Mouse (Mus musculus) ES-E14 (cell line): ENCODE results near the gene Gm10491.

Source experiments
- CHD2 ChIP-seq: IDR thresholded peaks from 2 replicates; pipeline ENCODE4 v1.6.1; 2014; ENCODE audit warnings: mild to moderate bottlenecking, low read depth, low read length, inconsistent platforms
- MAFK ChIP-seq: IDR thresholded peaks from 2 replicates; pipeline ENCODE4 v1.6.1; 2014; ENCODE audit warnings: mild to moderate bottlenecking, low read depth, low read length, inconsistent platforms; ENCODE audit not compliant: insufficient read depth
- ZC3H11A ChIP-seq: IDR thresholded peaks from 2 replicates; pipeline ENCODE4 v1.6.1; 2012; ENCODE audit warnings: low read depth, mild to moderate bottlenecking, inconsistent platforms, low read length, borderline replicate concordance
- ZNF384 ChIP-seq: IDR thresholded peaks from 2 replicates; pipeline ENCODE4 v1.6.1; 2012; ENCODE audit warnings: low read depth, low read length, inconsistent platforms

- TF ChIP-seq MAFK = no peak
- no peak for TF ChIP-seq ZNF384
- no peak for TF ChIP-seq CHD2
- no peak for TF ChIP-seq ZC3H11A
Measured at GRCm38 (mm10) chrX:7865786-7866185, 41.8 kb downstream of the Gm10491 start.
